In genomic region chr4:100253831-100254230, GRCm38 (mm10) we compare ENCODE assay signal across 27 mouse cellular contexts.
DNase-seq lines count a peak whose midpoint lies in the region; ATAC-seq lines count a peak whose summit lies in the region.
"Had no signal": no experiment of that assay in that cellular context is flagged by ENCODE, and none has a peak within 500 bp of the region (broad histone marks: within the 10 kb centered on the region; RNA-seq: fewer than 3 reads in every experiment).

No protein-coding gene starts in this region.

- DNase-seq in embryo, embryonic 10 days (ENCODE audit: low spot score): peak; percentile 60
- DNase-seq in embryo, embryonic 11 days: no peak
- peak; percentile 55 for DNase-seq in heart, adult 11 months
- DNase-seq in heart, postnatal 36 days: no peak
- peak; percentile 22 for DNase-seq in midbrain, embryonic 10.5 days (ENCODE audit: low spot score)
- no peak for DNase-seq in midbrain, embryonic 11.5 days (ENCODE audit: low spot score, missing footprints)
- DNase-seq in embryonic facial prominence, embryonic 10.5 days (ENCODE audit: low spot score): peak; percentile 33
- DNase-seq in adrenal gland, adult (ENCODE audit: inconsistent age in 2 of 2, low spot score in 1 of 2): no peak
- DNase-seq: adrenal gland, adult 2 months; adrenal gland, postnatal 10 days; adrenal gland, postnatal 25 days; B cell, adult 2 months; cerebellum, adult 11 months; cerebellum, adult 18-20 months; cerebellum, adult 8-10 months; cerebellum, adult 9-11 months; cerebellum, postnatal 14 days; cerebellum, postnatal 36 days; forebrain, postnatal 0 days had no signal

- no peaks in the 10 kb centered on the region for H3K36me3 ChIP-seq in midbrain, embryonic 10.5 days
- no peaks in the 10 kb centered on the region for H3K36me3 ChIP-seq in midbrain, embryonic 11.5 days (ENCODE audit: control insufficient read depth, insufficient read depth, low read length)
- H3K36me3 ChIP-seq in embryonic facial prominence, embryonic 10.5 days (replicated peaks): no peaks in the 10 kb centered on the region; the same call in 1 of the 2 replicates
- H3K36me3 ChIP-seq: embryonic facial prominence, embryonic 12.5 days; forebrain, embryonic 12.5 days; G1E had no signal

- no peak overlapping the region for H3K9ac ChIP-seq in midbrain, embryonic 11.5 days (ENCODE audit: low read length)
- H3K9ac ChIP-seq: embryonic facial prominence, embryonic 12.5 days; forebrain, embryonic 12.5 days; forebrain, postnatal 0 days had no signal

- ATAC-seq in midbrain, embryonic 11.5 days (ENCODE audit: low FRiP score): no peak
- ATAC-seq: activated CD4-positive, CD25-positive, alpha-beta regulatory T cell, adult 4 months; CD4-positive, CD25-positive, alpha-beta regulatory T cell, adult 4 months; forebrain, embryonic 14.5 days; forebrain, postnatal 0 days; Patski had no signal

- peaks cover 41% of the 10 kb centered on the region for H3K4me1 ChIP-seq in midbrain, embryonic 10.5 days
- no peaks in the 10 kb centered on the region for H3K4me1 ChIP-seq in midbrain, embryonic 11.5 days (ENCODE audit: control insufficient read depth, insufficient read depth, low read length)
- peaks cover 55% of the 10 kb centered on the region for H3K4me1 ChIP-seq in embryonic facial prominence, embryonic 10.5 days
- H3K4me1 ChIP-seq: forebrain, embryonic 12.5 days had no signal

- H3K9me3 ChIP-seq in midbrain, embryonic 10.5 days (replicated peaks): no peaks in the 10 kb centered on the region
- no peaks in the 10 kb centered on the region for H3K9me3 ChIP-seq in midbrain, embryonic 11.5 days (ENCODE audit: control insufficient read depth, low read length)
- no peaks in the 10 kb centered on the region for H3K9me3 ChIP-seq in embryonic facial prominence, embryonic 10.5 days
- H3K9me3 ChIP-seq: embryonic facial prominence, embryonic 12.5 days; forebrain, embryonic 12.5 days had no signal

- 67% methylated on average over 7 of the region's 7 CpGs for WGBS in midbrain, embryonic 10.5 days
- 61% methylated on average over 7 of the region's 7 CpGs for WGBS in midbrain, embryonic 11.5 days
- 50% methylated on average over 7 of the region's 7 CpGs for WGBS in embryonic facial prominence, embryonic 10.5 days

- no peak overlapping the region for H3K4me2 ChIP-seq in midbrain, embryonic 11.5 days
- H3K4me2 ChIP-seq: embryonic facial prominence, embryonic 12.5 days; forebrain, embryonic 12.5 days had no signal

- H3K27ac ChIP-seq in midbrain, embryonic 10.5 days (replicated peaks): no peak overlapping the region
- no peak overlapping the region for H3K27ac ChIP-seq in midbrain, embryonic 11.5 days (ENCODE audit: low read depth, low read length)
- H3K27ac ChIP-seq in embryonic facial prominence, embryonic 10.5 days (replicated peaks): peak overlapping the region; percentile 11; the same call in 1 of the 2 replicates
- H3K27ac ChIP-seq: embryonic facial prominence, embryonic 12.5 days; forebrain, embryonic 12.5 days had no signal

- no peak overlapping the region for H3K4me3 ChIP-seq in midbrain, embryonic 10.5 days
- no peak overlapping the region for H3K4me3 ChIP-seq in midbrain, embryonic 11.5 days (ENCODE audit: low read depth, low read length)
- H3K4me3 ChIP-seq in embryonic facial prominence, embryonic 10.5 days: no peak overlapping the region
- H3K4me3 ChIP-seq: embryonic facial prominence, embryonic 12.5 days; forebrain, embryonic 12.5 days had no signal

- intact Hi-C loops in heart, postnatal 36 days (cut with DNase I): no loop called here

- no peaks in the 10 kb centered on the region; the same call in 1 of the 2 replicates for H3K27me3 ChIP-seq in midbrain, embryonic 10.5 days (ENCODE audit: low read depth, poor library complexity, severe bottlenecking)
- H3K27me3 ChIP-seq in midbrain, embryonic 11.5 days (ENCODE audit: control insufficient read depth, insufficient read depth, low read length): no peaks in the 10 kb centered on the region
- no peaks in the 10 kb centered on the region for H3K27me3 ChIP-seq in embryonic facial prominence, embryonic 10.5 days (replicated peaks; ENCODE audit: low read depth, poor library complexity, severe bottlenecking)
- H3K27me3 ChIP-seq: CH12.LX; embryonic facial prominence, embryonic 12.5 days; forebrain, embryonic 12.5 days; Patski had no signal

Comparison
In these comparisons a context has a peak if more than half of its experiments do, and no peak if none do; other contexts are left out.
1. DNase-seq: peak in embryo, embryonic 10 days (single experiment), heart, adult 11 months (single experiment), midbrain, embryonic 10.5 days (single experiment) and embryonic facial prominence, embryonic 10.5 days (single experiment); none in embryo, embryonic 11 days (single experiment), heart, postnatal 36 days (0 of 2), midbrain, embryonic 11.5 days (single experiment) and adrenal gland, adult (0 of 2).